Comparison of ENCODE assay signal across 33 mouse cellular contexts in the genomic region with DNA sequence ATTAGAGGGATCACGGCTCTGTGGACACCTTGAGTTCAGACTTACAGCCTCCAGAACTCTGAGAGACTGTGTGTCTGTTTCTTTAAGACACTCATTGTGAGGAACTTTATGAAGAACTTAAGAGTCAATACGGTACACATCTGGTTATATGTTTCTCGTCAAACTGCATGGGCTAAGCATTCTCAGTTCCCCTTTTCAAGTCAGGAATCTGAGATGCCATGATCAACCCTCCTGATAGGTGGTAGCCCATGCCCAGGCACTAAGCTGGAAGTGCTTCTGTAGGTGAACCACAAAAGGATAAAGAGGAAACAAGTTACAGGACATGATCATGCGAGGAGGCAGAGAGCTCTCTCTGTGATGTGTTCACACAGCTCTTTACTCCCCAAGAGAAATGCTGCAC. TPM values are rescaled to one million over a fixed set of nuclear protein-coding genes. Genes with fewer than 3 reads are reported as not detected.
DNase-seq lines count a peak whose midpoint lies in the region; ATAC-seq and TF ChIP-seq lines count a peak whose summit lies in the region.
"Had no signal": no experiment of that assay in that cellular context is flagged by ENCODE, and none has a peak within 500 bp of the region (broad histone marks: within the 10 kb centered on the region; RNA-seq: fewer than 3 reads in every experiment).

No protein-coding gene starts in this region.

- no peak overlapping the region for H3K27ac ChIP-seq in kidney, adult 2 months (ENCODE audit: insufficient read depth, low read depth, low read length)
- H3K27ac ChIP-seq: embryonic facial prominence, embryonic 12.5 days; embryonic facial prominence, embryonic 15.5 days; gastrocnemius, adult 2 months; heart, embryonic 10.5 days; heart, embryonic 13.5 days; hindbrain, embryonic 10.5 days; hindbrain, embryonic 13.5 days; intestine, embryonic 15.5 days had no signal

- TF ChIP-seq CTCF in kidney, adult 2 months (conservative IDR thresholded peaks at IDR 0.05; ENCODE audit: insufficient read depth, insufficient read length, low read depth, low read length): no peak

- H3K27me3 ChIP-seq in kidney, adult 2 months (replicated peaks; ENCODE audit: control insufficient read depth, insufficient read depth, low read length): no peaks in the 10 kb centered on the region
- H3K27me3 ChIP-seq: embryonic facial prominence, embryonic 12.5 days; embryonic facial prominence, embryonic 15.5 days; heart, embryonic 13.5 days; hindbrain, embryonic 13.5 days; intestine, embryonic 15.5 days had no signal

- no peaks in the 10 kb centered on the region for H3K36me3 ChIP-seq in kidney, adult 2 months (ENCODE audit: control insufficient read depth, insufficient read depth, low read length)
- H3K36me3 ChIP-seq: embryonic facial prominence, embryonic 12.5 days; embryonic facial prominence, embryonic 15.5 days; heart, embryonic 10.5 days; heart, embryonic 13.5 days; hindbrain, embryonic 10.5 days; hindbrain, embryonic 13.5 days; intestine, embryonic 15.5 days had no signal

- DNase-seq in heart, adult 11 months: peak; percentile 72
- DNase-seq in heart, adult 9 months (ENCODE audit: low spot score in 2 of 2): no peak
- DNase-seq in A20 (ENCODE audit: low read depth, low spot score): peak; percentile 39
- no peak for DNase-seq in retina, embryonic 14.5 days (ENCODE audit: low spot score)
- no peak for DNase-seq in kidney, adult 2 months
- no peak for DNase-seq in urinary bladder, postnatal 10 days (ENCODE audit: low spot score)
- DNase-seq: adrenal gland, adult 8-10 months; adrenal gland, postnatal 25 days; cerebellum, adult 11-12 months; cerebellum, adult 8-10 months; cerebellum, postnatal 10 days; forebrain, postnatal 0 days; gastrocnemius, adult 2 months; gastrocnemius, postnatal 25 days; heart, postnatal 14 days had no signal

- TF ChIP-seq POLR2A in kidney, adult 2 months (IDR thresholded peaks at IDR 0.05; ENCODE audit: low read depth, low read length): no peak

- H3K4me3 ChIP-seq in kidney, adult 2 months (ENCODE audit: insufficient read depth, low read depth, low read length): no peak overlapping the region
- H3K4me3 ChIP-seq: embryonic facial prominence, embryonic 12.5 days; embryonic facial prominence, embryonic 15.5 days; gastrocnemius, adult 2 months; heart, embryonic 10.5 days; heart, embryonic 13.5 days; hindbrain, embryonic 10.5 days; hindbrain, embryonic 13.5 days; intestine, embryonic 15.5 days had no signal

- peak; percentile 65 for ATAC-seq in common myeloid progenitor, adult 5-6 weeks (replicated peaks; ENCODE audit: low read depth, poor library complexity, severe bottlenecking)
- ATAC-seq in megakaryocyte, adult 5-6 weeks (ENCODE audit: poor library complexity, severe bottlenecking): 0 out of 2 replicates have a peak, but pooled peaks have one; percentile 21
- ATAC-seq: activated CD4-positive, CD25-positive, alpha-beta regulatory T cell, adult 4 months; CD4-positive, CD25-positive, alpha-beta regulatory T cell, adult 4 months; forebrain, embryonic 14.5 days; forebrain, postnatal 0 days; hindbrain, embryonic 16.5 days; intestine, embryonic 15.5 days had no signal

- H3K4me1 ChIP-seq in kidney, adult 2 months (ENCODE audit: control insufficient read depth, insufficient read depth, low read length): no peaks in the 10 kb centered on the region
- H3K4me1 ChIP-seq: embryonic facial prominence, embryonic 12.5 days; embryonic facial prominence, embryonic 15.5 days; heart, embryonic 10.5 days; heart, embryonic 13.5 days had no signal

- WGBS in kidney, adult 2 months: 73% methylated on average over 4 of the region's 4 CpGs

RNA-seq across cellular contexts. Expression of a gene that starts 52.6 kb away (rescaled TPM):
- not detected in 2 replicates for total RNA-seq in common myeloid progenitor, adult 5-6 weeks (2017)
- total RNA-seq in megakaryocyte, adult 5-6 weeks (2015): not detected in 2 replicates
- not detected in 2 replicates for total RNA-seq in megakaryocyte, adult 5-6 weeks (2017)
- not detected in 2 replicates for polyA plus RNA-seq in kidney, adult 2 months (2012; rRNA removed)
- total RNA-seq: ES-E14; forebrain, postnatal 0 days had no signal
- polyA plus RNA-seq: C2C12; CD4-positive, CD25-positive, alpha-beta regulatory T cell, adult 4 months; forebrain, embryonic 11.5 days; gonadal fat pad, adult 2 months; heart, embryonic 10.5 days; heart, embryonic 13.5 days; heart, embryonic 16.5 days; intestine, embryonic 15.5 days had no signal

RNA-seq across cellular contexts. Expression of a gene that starts 55.2 kb away (rescaled TPM):
- not detected in 2 replicates for total RNA-seq in common myeloid progenitor, adult 5-6 weeks (2017)
- total RNA-seq in megakaryocyte, adult 5-6 weeks (2015): not detected in 2 replicates
- not detected in 2 replicates for total RNA-seq in megakaryocyte, adult 5-6 weeks (2017)
- polyA plus RNA-seq in kidney, adult 2 months (2012; rRNA removed): 0.75 and 1.1 TPM in 2 replicates
- total RNA-seq: gastrocnemius, postnatal 25 days; heart, postnatal 14 days had no signal
- polyA plus RNA-seq: activated CD4-positive, CD25-positive, alpha-beta regulatory T cell, adult 4 months; C2C12; CD4-positive, CD25-positive, alpha-beta regulatory T cell, adult 4 months; heart, embryonic 16.5 days had no signal

Comparison
In these comparisons a context has a peak if more than half of its experiments do, and no peak if none do; other contexts are left out.
1. DNase-seq: peak in heart, adult 11 months (single experiment) and A20 (single experiment); none in heart, adult 9 months (0 of 2), retina, embryonic 14.5 days (single experiment), kidney, adult 2 months (single experiment) and urinary bladder, postnatal 10 days (single experiment).